Mouse (Mus musculus) effector memory CD4-positive, alpha-beta T cell, adult 7 months (primary cell): Measurements from ENCODE around the gene Fam126a. TPM values are rescaled to one million over a fixed set of nuclear protein-coding genes. Genes with fewer than 3 reads are reported as not detected.

ENCODE experiments used
- polyA plus RNA-seq: library from polyadenylated mRNA; unstranded; fragments of 100-300 nt; shearing (Covaris generic); gene quantifications from one replicate; pipeline ENCODE4 v1.2.1, GENCODE M21; 2017

Gene Fam126a
- 13.5 TPM for polyA plus RNA-seq

GRCm38 (mm10) chr5:24030579-24030969 lies at the start of gene Fam126a:
Fam126a (minus strand) TSS chr5:24030690.

Other genes with a start within 250 kb of the Fam126a start
- gene Pus7, start 247.0 kb downstream of the Fam126a start, polyA plus RNA-seq, result 14.1 TPM
- 13.4 TPM for gene Rint1, start 243.0 kb downstream of the Fam126a start, polyA plus RNA-seq
- gene Tomm7, start 186.5 kb downstream of the Fam126a start, polyA plus RNA-seq, result 55.0 TPM
- gene Klhl7, start 69.9 kb upstream of the Fam126a start, polyA plus RNA-seq, result 19.3 TPM
- gene Nupl2, start 134.3 kb upstream of the Fam126a start, polyA plus RNA-seq, result 3.2 TPM